Mouse (Mus musculus): Measurements from ENCODE around the gene Sec61a1.
A peak's percentile ranks its signal among the peaks of the same experiment; 100 is the strongest.

Gene Sec61a1

GRCm38 (mm10) chr6:88516667-88517066 is 2.0 kb downstream of the Sec61a1 start:
- DNase-seq (ENCODE audit: low read depth), result no peak

GRCm38 (mm10) chr6:88515971-88516370 is 2.7 kb downstream of the Sec61a1 start:
- no peak for DNase-seq (ENCODE audit: low read depth)

GRCm38 (mm10) chr6:88514546-88514945 is 4.2 kb downstream of the Sec61a1 start:
- no peak for DNase-seq (ENCODE audit: low read depth)

GRCm38 (mm10) chr6:88513984-88514383 is 4.7 kb downstream of the Sec61a1 start:
- no peak for DNase-seq (ENCODE audit: low read depth)

- DNase-seq (ENCODE audit: low read depth), result no peak
Observed at GRCm38 (mm10) chr6:88503044-88503443, 15.7 kb downstream of the Sec61a1 start.

GRCm38 (mm10) chr6:88502030-88502970 is 16.4 kb downstream of the Sec61a1 start:
- DNase-seq (ENCODE audit: low read depth), result no peak

- no peak for DNase-seq (ENCODE audit: low read depth)
Observed at GRCm38 (mm10) chr6:88500405-88500767, 18.3 kb downstream of the Sec61a1 start.

GRCm38 (mm10) chr6:88499481-88500404 is 19.0 kb downstream of the Sec61a1 start:
- DNase-seq (ENCODE audit: low read depth), result peak; percentile 55

- no peak for DNase-seq (ENCODE audit: low read depth)
Observed at GRCm38 (mm10) chr6:88493712-88494111, 25.0 kb downstream of the Sec61a1 start.

- no peak for DNase-seq (ENCODE audit: low read depth)
Observed at GRCm38 (mm10) chr6:88490629-88491354, 27.9 kb downstream of the Sec61a1 start.

- DNase-seq (ENCODE audit: low read depth), result no peak
Observed at GRCm38 (mm10) chr6:88489834-88490233, 28.9 kb downstream of the Sec61a1 start.

- no peak for DNase-seq (ENCODE audit: low read depth)
Observed at GRCm38 (mm10) chr6:88489026-88489425, 29.7 kb downstream of the Sec61a1 start.

GRCm38 (mm10) chr6:88486893-88487292 is 31.8 kb downstream of the Sec61a1 start:
- peak; percentile 54 for DNase-seq (ENCODE audit: low read depth)

- no peak for DNase-seq (ENCODE audit: low read depth)
Observed at GRCm38 (mm10) chr6:88485378-88485777, 33.3 kb downstream of the Sec61a1 start.

GRCm38 (mm10) chr6:88483913-88484312 is 34.8 kb downstream of the Sec61a1 start:
- DNase-seq (ENCODE audit: low read depth), result no peak

- no peak for DNase-seq (ENCODE audit: low read depth)
Observed at GRCm38 (mm10) chr6:88483111-88483510, 35.6 kb downstream of the Sec61a1 start.

GRCm38 (mm10) chr6:88480421-88480820 is 38.3 kb downstream of the Sec61a1 start:
- no peak for DNase-seq (ENCODE audit: low read depth)

GRCm38 (mm10) chr6:88469878-88470277 is 48.8 kb downstream of the Sec61a1 start:
- no peak for DNase-seq (ENCODE audit: low read depth)

- DNase-seq (ENCODE audit: low read depth), result peak; percentile 96
Observed at GRCm38 (mm10) chr6:88465181-88465920, 53.4 kb downstream of the Sec61a1 start, which contains the start of gene Ruvbl1. Ruvbl1 (plus strand) TSS chr6:88465409.

- no peak for DNase-seq (ENCODE audit: low read depth)
Observed at GRCm38 (mm10) chr6:88454545-88454944, 64.2 kb downstream of the Sec61a1 start.

All from induced T-regulatory cell, adult 2 months (primary cell).